Mouse (Mus musculus) small intestine, adult 2 months (tissue): ENCODE data around the gene Adam22.

Experiments
- CTCF ChIP-seq: fragments of 200-500 bp; IDR thresholded peaks from 2 replicates; pipeline ENCODE4 v1.5.1; 2012; ENCODE audit warnings: low read depth, mild to moderate bottlenecking, control low read depth, inconsistent platforms, low read length, moderate library complexity, mixed read lengths; ENCODE audit not compliant: insufficient replicate concordance, insufficient read length; ENCODE audit errors: extremely low read depth
- POLR2A ChIP-seq: fragments of 200-500 bp; IDR thresholded peaks from 2 replicates; pipeline ENCODE4 v1.6.1; 2012; ENCODE audit warnings: low read depth, mild to moderate bottlenecking, control low read depth, inconsistent platforms, low read length, moderate library complexity

DNA sequence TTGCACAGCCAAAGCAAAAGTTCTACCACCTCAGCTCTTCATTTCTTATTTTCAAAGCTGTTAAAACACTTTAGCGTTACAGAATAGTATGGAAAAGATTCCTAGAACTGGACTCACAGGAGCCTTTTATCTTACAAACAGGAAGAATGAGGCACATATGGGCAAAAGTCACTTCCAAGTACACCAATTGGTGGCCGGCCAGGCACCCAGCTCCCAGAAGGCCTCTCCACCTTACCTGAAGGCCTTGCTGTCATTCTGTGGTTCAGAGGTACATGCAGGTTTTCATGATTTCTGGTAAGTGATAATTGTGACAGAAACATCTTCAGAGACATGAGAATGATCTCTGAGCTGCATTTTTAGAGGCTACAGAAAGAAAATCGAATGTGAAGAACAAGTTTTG lies 24.7 kb downstream of the Adam22 start:
- TF ChIP-seq CTCF (no peak), POLR2A (no peak)
